Mouse (Mus musculus) thymus, adult 2 months (tissue): ENCODE measurements around the gene Vmn1r69. TPM values are rescaled to one million over a fixed set of nuclear protein-coding genes. Genes with fewer than 3 reads are reported as not detected.

Source experiments
- DNase-seq: peaks from one replicate; pipeline ENCODE4 v3.0.0; 2021
- H3K27ac ChIP-seq: fragments of 200-500 bp; 2 replicates; pipeline ENCODE4 v1.5.1; 2012; ENCODE audit warnings: low read length, control low read depth; ENCODE audit not compliant: control insufficient read depth, insufficient read depth
- H3K27me3 ChIP-seq: fragments of 200-500 bp; 2 replicates; pipeline ENCODE4 v1.6.1; 2012; ENCODE audit warnings: mild to moderate bottlenecking, low read length, moderate library complexity, mixed read lengths; ENCODE audit not compliant: control insufficient read depth, insufficient read depth
- H3K36me3 ChIP-seq: fragments of 200-500 bp; 2 replicates; pipeline ENCODE4 v1.6.1; 2012; ENCODE audit warnings: mild to moderate bottlenecking, low read length, moderate library complexity; ENCODE audit not compliant: control insufficient read depth, insufficient read depth
- H3K4me1 ChIP-seq: fragments of 200-500 bp; replicated peaks from 2 replicates; pipeline ENCODE4 v1.6.1; 2012; ENCODE audit warnings: low read length; ENCODE audit not compliant: control insufficient read depth, insufficient read depth
- H3K4me3 ChIP-seq: fragments of 200-500 bp; 2 replicates; pipeline ENCODE4 v1.5.1; 2012; ENCODE audit warnings: mild to moderate bottlenecking, low read length, control low read depth, moderate library complexity; ENCODE audit not compliant: control insufficient read depth, insufficient read depth
- CTCF ChIP-seq: fragments of 200-500 bp; IDR thresholded peaks from 2 replicates; pipeline ENCODE4 v1.5.1; 2012; ENCODE audit warnings: mild to moderate bottlenecking, control low read depth, low read length, moderate library complexity, borderline replicate concordance; ENCODE audit not compliant: control insufficient read depth, poor library complexity, insufficient read depth; ENCODE audit errors: extremely low read depth
- POLR2A ChIP-seq: fragments of 200-500 bp; IDR thresholded peaks from 2 replicates; pipeline ENCODE4 v1.6.1; 2012; ENCODE audit warnings: mild to moderate bottlenecking, low read length, control low read depth, moderate library complexity; ENCODE audit not compliant: control insufficient read depth, poor library complexity, insufficient read depth; ENCODE audit errors: extremely low read depth
- WGBS: fragments of 180-500 bp; shearing (Covaris S2); methylation state at CpG from one replicate; pipeline ENCODE4 v1.1.7; 2018; 5-methylcytosine and 5-hydroxymethylcytosine counted together
- polyA plus RNA-seq: library from polyadenylated mRNA; depleted of rRNA; stranded (reverse); fragments of >200 nt; gene quantifications from 2 replicates; pipeline ENCODE4 v1.2.3, GENCODE M21; 2012; rRNA removed

Gene Vmn1r69
- polyA plus RNA-seq: not detected in 2 replicates

DNA sequence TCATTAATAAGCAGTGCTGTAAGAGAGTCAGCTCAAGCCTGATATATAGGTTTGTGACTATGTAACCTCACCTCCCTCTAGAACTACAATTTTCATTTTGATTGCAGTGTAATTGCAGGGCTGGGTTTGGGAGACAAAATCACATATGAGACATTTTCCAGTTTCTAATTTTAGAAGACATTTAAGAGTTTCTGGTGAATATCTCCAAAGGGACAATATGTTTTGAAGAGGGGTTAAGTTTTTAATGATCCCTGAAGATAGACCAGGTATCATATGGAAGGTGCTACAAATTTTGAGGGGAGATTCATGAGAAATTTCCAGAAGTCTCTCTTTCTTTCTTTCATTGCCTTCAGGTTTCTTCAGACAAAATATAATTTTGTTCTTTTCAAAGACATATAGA, at the start of gene Vmn1r69:
Gene Vmn1r69 (minus strand): TSS at position 101 of the 400 bp plus-strand sequence.
- TF ChIP-seq POLR2A (no peak), CTCF (no peak)
- H3K4me3 ChIP-seq: no peak within 1 kb of the TSS
- H3K4me1 ChIP-seq: no peaks in the 10 kb centered on the region
- no peak for DNase-seq
- H3K27ac ChIP-seq: no peak within 1 kb of the TSS
- H3K27me3 ChIP-seq: no peaks in the 10 kb centered on the region
- H3K36me3 ChIP-seq: no peaks in the 10 kb centered on the region

DNA sequence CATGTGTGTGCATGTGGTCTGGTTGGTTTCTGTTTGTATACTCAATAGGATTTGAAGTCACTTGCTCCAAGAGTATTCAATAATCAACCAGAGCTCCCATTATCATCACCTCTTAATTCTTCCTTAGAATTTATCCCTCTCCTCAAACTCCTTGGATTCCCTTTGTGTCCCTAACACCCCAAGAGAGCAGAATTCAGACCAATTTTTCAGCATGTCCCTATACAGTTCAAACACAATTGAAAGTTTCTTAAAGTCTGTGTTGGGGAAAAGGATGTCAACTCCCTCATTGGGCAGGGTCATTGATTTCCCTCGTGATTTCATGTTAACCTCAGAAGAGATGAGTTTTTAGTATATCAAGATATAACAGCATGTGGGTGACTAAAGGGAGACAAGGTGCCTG, 17.8 kb upstream of the Vmn1r69 start, which contains the start of gene Vmn1r70:
Gene Vmn1r70 (plus strand): TSS at position 301 of the 400 bp plus-strand sequence.
- Histone ChIP-seq H3K4me1 (no peaks in the 10 kb centered on the region), H3K36me3 (no peaks in the 10 kb centered on the region), H3K4me3 (no peak within 1 kb of the TSS), H3K27me3 (no peaks in the 10 kb centered on the region), H3K27ac (no peak within 1 kb of the TSS)
- TF ChIP-seq CTCF (no peak), POLR2A (no peak)
- 76% methylated on average over 1 of the region's 1 CpGs for whole genome bisulfite sequencing
- DNase-seq: no peak

DNA sequence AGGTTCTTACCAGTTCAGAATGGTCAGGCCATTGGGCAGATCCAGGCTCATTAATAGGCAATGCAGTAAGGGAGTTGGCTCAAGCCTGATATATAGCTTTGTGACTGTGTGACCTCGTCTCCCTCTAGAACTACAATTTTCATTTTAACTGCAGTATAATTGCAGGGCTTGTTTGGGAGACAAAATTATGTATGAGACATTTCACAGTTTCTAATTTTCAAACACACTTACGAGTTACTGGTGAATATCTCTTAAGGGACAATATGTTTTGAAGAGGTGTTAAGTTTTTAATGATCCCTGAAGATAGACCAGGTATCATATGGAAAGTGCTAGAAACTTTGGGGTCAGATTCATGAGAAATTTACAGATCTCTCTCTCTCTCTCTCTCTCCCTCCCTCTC, 55.1 kb downstream of the Vmn1r69 start, which contains the start of gene Vmn1r68:
Gene Vmn1r68 (minus strand): TSS at position 101 of the 400 bp plus-strand sequence.
- H3K4me1 ChIP-seq: no peaks in the 10 kb centered on the region
- H3K27me3 ChIP-seq: no peaks in the 10 kb centered on the region
- no peak for DNase-seq
- no peak within 1 kb of the TSS for H3K27ac ChIP-seq
- H3K36me3 ChIP-seq: no peaks in the 10 kb centered on the region
- TF ChIP-seq CTCF: no peak
- no peak for TF ChIP-seq POLR2A
- 79% methylated on average over 2 of the region's 2 CpGs for WGBS
- no peak within 1 kb of the TSS for H3K4me3 ChIP-seq

Other genes starting within 250 kb of the Vmn1r69 start
- gene Vmn1r67, start 170.3 kb downstream of the Vmn1r69 start, polyA plus RNA-seq: not detected in 2 replicates
- gene Zik1, start 118.3 kb downstream of the Vmn1r69 start, polyA plus RNA-seq: 1.4 and 1.5 TPM in 2 replicates
- gene Vmn1r68, start 55.2 kb downstream of the Vmn1r69 start, polyA plus RNA-seq: not detected in 2 replicates
- gene Vmn1r70, start 17.9 kb upstream of the Vmn1r69 start, polyA plus RNA-seq: not detected in 2 replicates
- gene Nlrp4b, start 74.1 kb upstream of the Vmn1r69 start, polyA plus RNA-seq: not detected in 2 replicates
- not detected in 2 replicates for gene Vmn1r71, start 140.7 kb upstream of the Vmn1r69 start, polyA plus RNA-seq